Mouse (Mus musculus) frontal cortex, postnatal 10 days (tissue): ENCODE data around the gene Slc9a3r2.
"Not testable (repeated sequence)": the region's sequence is repeated elsewhere in the genome, so short reads cannot be mapped to it uniquely, and the experiment has no call there.

ENCODE experiments used
- DNase-seq, 2 experiments: peaks; one replicate each; pipeline ENCODE4 v3.0.0; 2022; ENCODE audit warnings: low spot score in 2 of 2, mixed read lengths in 1 of 2

The Slc9a3r2 gene

DNA sequence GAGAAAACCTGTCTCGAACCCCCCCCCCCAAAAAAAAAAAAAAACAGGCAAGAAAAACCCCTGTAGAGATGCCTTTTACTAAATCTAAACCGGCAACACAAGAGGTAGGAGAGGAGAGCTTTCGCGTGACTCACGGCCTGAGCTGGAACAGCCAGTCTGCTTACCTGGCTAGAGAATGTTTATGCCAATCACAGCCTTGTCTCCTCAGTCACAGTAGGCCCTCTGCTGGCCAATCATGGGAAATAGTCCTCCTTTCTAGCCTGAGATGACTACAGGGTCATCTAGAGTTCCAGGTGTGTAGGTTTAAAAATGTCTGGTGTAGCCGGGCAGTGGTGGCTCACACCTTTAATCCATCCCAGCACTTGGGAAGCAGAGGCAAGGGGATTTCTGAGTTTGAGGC lies 17.3 kb upstream of the Slc9a3r2 start:
- no peak for DNase-seq

DNA sequence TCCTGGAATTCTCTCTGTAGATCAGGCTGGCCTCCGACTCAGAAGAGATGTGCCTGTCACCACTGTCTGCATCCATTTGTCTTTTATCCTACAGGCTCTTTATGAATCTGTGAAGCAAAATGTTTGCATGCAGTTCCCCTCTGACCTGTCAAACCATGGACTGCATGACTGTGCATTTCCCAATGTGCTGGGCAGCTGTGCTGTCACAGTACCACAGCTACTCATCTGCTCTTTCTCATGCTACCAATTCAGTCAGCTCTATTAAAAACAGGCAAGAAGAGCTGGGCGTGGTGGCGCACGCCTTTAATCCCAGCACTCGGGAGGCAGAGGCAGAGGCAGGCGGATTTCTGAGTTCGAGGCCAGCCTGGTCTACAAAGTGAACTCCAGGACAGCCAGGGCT lies 16.9 kb upstream of the Slc9a3r2 start:
- not testable (repeated sequence) for DNase-seq

DNA sequence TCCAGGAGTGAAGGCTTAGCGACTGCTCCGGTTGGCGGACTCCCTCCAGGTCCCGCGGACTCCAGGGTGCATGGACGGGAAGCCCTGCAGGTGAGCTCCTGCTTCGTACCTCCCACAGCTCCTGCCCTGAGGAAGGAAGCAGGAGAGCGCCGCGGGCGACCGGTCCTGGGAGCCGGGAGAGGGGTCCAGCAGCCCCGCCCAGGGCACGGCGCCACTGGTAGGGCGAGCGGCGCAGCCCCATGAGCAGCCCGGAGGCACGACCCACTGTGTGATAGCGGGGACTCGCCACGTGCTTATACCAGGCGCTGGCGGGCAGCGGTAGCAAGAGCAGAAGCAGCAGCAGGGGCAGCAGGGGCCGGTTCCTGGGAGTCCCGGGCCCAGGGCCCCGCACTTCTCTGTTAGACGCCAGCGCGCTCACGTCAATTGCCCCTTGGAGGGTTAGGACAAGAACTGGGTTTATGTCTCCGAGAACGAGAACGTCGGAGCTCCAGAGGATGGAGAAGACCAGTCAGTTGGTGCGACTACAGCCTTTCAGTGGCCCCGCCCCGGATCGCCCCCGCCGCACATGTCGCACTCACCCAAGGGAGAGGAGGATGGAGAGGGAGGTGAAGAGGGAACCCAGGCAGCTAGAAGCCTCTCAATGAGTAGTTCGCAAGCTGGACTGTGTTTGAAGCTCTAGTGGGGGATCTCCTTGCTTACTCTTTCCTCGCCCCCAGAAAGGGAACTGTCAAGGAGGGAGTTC lies 8.1 kb upstream of the Slc9a3r2 start, which contains the start of gene Npw:
Npw (minus strand) TSS at position 441 of the 742 bp plus-strand sequence.
- no peak for DNase-seq

DNA sequence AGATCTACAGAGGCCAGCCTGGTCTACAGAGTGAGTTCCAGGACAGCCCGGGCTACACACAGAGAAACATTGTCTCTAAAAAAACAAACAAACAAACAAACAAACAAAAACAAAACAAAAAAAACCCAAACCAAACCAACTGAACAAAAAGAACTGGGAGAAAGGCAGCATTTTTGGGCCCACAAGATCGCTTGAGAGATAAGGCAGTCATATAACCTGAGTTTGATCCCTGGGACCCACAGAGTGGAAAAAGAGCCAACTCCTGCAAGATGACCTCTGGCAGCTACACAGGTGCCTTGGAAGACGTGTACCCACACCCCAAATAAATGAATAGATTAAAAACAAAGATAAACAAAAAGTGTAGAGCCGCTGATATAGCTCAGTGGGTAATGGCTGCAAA lies 4.8 kb upstream of the Slc9a3r2 start:
- no peak for DNase-seq

DNA sequence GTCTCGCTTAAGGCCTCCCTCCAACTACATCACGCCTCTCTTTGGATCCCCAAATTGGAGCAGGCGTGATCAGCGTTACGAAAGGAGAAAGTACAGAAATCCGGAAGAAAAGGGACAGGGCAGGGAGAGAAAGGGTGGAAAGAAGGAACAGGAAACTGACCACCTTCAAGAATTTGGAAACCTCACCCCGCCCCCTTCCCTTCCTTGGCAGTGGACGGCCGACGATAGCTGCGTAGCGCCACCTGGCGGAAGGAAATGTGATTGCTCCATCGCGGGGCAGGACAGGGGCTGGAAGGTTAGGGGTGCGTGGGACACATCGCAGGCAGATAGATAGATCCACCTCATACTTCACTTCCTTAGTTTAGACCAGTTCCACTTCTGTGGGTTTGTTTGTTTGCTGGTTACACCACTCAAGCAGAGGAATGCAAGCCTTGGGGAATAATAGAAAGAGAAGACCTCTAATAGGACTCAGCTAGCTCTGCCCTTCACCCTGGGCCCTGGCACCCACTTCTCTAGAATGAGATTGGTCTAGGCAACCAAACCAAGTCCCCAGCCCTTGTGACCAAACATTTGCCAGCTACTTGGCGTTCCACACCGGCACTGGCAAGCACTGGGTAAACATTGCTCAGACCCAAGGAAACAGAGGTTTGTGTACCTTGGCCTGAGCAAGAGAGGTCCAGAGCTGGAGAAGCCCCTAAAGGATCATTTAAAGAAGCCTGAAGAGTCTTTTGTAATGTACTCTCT lies 4.0 kb upstream of the Slc9a3r2 start:
- peak in 1 of 2 experiments; percentile 56 for DNase-seq

DNA sequence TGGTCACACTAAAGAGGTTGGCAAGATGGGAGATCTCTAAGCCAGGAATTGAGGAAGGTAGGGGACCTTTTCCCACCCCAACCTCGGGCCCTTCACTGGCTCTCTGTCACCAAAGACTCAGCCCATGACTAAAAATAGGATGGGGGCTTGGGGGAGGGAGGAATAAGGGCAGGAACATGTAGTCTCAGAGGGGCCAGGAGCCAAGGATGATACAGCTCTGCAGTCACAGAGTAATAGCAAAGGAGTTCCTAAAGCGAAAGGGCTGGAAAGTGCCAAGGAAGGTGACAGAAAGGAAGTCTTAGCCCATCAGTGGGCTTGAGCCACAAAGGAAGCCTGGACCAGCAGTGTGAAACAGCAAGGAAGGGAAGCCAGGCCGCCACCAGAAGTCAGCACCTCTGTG lies 1.7 kb upstream of the Slc9a3r2 start:
- DNase-seq, result no peak

DNA sequence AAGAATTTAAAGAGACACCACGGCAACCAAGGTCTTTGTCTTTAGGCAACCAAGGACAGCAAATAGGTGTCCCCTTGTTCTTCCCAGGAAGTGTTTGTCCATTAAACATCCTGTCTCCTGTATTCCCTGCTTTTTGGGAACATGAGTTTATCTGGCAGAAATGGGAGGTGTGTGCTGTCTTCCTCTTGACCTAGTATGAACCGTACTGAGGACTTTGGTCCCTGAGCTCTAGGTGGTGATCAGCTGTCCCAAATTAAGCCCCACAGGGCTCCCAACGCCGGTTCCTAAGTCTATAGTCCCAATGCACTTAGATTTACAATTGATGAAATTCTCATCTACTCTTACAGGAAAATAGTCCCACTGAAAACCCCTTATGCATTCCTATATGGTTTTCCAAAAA lies 639 bp upstream of the Slc9a3r2 start:
- DNase-seq, result no peak

DNA sequence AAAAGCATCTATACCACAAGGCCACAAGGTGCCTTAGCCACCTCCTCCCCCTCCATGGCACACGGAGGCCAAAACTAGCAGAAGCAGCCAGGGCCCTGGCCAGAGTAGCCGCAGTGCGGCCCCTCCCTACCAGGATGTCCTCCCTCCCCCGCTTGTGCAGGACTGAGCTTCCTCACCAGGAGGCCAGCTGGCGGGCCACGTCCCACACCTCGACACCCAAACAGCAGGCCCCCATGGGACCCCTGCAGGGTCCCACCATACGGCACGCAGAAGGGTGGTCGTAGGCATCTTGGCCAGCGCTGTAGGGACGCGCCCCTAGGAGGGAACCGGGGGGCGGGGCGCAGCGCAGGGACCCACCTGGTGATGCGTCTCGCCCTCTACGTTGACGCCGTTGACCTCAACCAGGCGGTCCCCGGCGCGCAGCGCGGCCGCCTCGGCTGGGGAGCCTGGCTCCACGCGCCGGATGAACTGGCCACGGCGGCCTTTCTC lies 502 bp downstream of the Slc9a3r2 start:
- DNase-seq, result no peak

DNA sequence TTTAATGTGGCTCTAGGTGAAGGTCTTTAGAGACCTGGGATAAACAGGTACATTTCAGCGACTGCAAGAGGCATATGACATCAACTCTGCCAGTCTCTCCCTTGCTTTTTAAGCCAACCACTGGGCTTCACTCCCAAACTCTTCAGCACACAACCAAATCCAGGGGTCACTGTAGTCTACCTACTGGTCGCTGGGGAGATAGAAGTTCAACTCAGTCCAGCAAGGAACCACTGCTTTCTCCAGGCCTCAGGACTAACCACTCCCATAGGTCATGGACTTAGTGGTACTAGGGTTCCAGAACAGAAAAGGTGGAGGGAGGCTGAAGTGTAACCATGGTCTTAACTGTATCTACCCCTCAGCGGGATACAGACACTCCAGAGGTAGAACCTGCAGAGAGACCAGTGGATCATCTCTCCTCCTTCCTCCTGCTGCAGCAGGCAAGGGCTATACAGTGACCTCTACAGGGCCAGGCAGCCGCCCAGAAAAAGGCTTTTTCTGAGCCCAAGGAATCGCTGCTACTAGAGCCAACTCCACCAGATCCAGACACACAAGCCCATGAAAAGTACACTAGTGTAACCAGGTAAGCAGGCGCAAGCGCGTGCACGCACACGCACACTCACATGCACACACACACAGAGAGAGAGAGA lies 1.3 kb downstream of the Slc9a3r2 start:
- DNase-seq, result no peak

DNA sequence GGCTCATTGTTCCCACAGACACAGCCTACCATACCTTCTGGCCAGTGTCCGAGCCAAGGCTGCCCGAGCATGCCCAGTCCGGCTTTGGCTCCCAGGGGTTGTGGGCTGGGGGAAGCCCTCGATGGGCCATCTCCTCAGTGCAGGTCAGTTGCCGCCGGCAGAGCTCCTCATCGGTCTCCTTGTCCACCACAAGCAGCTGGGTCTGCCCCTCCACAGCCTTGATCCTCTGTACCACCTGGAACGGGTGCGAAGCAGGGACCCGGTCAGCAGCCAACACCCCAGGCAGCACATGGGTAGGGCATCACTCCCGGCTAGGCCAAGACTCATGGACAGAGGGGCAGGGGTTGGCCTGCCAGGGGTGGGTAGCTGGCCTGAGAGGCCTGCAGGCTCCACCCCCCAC lies 2.6 kb downstream of the Slc9a3r2 start:
- no peak for DNase-seq

DNA sequence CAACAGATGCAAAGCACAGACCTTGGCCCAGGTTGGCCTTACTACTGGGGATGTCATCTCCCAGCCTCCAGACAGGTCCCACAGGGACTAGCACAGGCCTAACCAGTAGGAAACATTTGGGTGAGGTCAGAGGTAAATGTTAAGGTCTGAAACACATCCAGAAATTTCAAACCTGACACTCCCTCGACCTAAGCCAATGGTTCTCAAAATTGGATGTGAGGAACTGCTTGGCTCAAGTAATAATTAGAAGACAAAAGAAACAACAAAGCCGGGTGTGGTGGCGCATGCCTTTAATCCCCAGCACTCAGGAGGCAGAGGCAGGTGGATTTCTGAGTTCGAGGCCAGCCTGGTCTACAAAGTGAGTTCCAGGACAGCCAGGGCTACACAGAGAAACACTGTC lies 3.7 kb downstream of the Slc9a3r2 start:
- DNase-seq, result no peak

DNA sequence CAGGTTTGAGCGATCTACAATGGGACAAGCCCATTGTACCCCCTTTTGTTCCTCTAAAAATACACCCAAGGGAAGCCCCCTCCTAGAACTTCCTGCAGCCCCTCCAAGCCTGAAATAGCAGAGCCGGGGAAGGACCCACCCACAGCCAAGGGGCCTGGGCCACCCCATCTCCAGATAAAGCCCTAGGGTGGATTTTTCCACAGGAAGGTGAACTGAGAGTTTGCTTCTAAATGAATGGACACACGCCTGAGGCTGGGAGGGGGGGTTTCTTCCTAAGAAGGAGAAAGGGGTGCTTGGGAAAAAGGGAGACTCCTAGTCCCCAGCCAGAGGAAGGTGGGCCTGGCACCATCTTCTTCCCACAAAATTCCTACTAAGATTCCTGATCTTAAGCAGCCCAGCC lies 4.2 kb downstream of the Slc9a3r2 start:
- DNase-seq, result no peak

DNA sequence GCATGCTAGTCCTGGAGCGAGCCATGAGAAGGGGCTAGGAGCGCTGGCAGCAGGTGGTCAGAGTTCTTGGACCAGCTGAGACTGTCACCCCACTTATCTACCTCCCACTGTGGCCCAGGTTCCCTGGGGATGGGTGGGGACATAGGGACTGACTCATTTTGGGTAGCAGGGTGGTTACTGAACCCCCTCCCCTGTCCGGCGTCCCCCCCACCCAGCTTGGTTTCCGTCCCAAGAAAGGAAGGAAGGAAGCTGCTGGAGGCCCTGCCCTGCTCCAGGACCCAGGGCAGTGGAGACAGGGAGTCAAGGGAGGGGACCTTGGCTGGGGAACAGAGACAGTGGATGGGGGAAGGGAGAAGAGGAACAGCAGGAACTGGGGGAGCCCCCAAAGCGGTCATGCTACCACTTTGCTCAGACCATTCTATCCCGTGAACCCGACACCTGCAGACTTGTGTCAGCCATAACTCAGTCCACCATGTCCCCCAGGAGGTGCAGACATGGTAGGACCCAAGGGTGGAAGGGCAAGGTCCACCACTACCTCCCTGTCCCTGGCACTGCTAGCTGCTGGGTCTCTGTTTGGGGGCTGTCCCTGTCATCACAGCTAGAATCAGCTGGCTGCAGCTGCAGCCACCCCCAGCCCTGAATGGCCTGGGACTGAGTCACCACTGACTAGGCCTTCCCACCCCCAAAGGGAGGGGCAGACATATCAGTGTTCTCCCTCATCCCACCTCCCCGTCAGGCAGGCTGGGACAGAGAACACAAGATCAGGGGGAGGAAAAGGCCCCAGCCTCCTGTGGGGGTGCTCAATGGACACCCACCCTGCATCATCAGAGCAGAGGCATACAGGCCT lies 5.0 kb downstream of the Slc9a3r2 start:
- DNase-seq, result no peak

DNA sequence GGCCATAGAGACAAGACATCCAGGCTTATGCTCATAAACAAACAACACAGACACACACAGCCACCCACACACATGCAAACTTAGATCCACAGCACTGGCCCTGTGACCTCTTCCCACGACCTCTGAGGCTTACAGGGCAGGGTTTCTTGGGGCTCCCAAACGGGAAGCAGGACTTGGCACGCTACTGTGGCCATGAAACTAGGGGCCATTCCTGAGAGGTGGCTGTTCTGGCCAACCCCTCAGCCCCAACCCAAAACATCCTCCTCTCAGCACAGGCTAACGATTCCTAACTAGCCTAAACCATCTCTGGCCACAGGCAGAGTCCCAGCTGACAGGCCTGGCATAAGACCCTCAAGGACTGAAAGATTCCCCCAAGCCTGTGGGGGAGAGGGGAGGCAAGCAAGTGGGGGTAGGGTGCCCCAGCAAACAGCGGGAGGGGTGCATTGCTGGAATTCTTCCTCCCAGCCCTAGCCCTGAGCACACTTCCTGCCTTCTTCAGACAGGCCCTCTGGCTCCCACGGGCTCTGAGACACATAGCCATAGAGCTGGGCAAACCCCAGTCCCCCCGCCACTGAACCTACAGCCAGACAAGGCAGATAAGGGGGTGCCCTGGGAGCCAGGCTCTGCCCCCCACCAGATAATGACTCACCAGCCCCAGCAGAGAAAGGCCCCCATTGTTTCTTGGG lies 6.0 kb downstream of the Slc9a3r2 start:
- DNase-seq, result no peak

DNA sequence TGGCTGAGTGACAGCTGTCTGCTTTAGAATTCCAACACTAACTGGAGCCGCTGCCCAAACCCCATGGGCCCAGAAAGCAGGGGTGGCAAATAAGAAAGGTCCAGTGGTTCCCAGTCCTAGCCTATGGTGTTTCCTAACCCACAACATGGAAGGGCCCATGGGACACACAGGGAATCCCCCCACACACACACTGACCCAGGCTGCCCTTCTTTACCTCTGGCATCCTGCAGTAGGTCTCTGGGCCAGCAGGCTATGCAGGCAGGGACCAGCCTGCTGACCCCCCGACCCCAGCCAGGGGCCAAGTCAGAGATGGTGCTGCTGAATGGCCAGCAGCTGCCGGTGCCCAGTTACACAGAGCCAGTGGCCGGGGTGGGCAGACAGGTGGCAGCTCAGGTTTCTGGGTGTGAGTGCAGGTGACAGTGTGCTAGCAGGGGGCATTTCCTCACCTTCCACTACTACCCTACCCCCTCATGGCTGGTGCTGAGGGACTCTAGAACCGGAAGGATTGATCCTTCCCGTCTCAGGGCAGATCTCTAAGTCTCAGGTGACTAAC lies 7.3 kb downstream of the Slc9a3r2 start:
- no peak for DNase-seq

DNA sequence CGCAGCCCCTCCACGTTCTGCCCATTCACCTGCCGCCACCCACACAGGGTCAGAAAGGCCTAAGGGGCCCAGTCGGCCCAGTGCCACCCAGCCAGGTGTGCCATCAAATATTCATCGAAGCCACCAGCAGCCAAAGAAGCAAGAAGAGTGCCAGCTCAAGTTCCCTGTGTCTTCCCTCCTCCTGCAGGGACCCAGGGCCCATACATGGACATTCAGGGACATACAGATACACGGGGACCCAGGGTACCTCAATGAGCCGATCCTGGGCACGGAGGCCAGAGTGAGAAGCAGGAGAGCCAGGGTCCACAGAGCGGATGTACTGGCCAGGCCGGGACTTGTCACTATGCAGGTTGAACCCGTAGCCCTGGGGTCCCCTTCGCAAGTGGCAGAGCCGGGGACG lies 8.2 kb downstream of the Slc9a3r2 start:
- DNase-seq, result no peak

DNA sequence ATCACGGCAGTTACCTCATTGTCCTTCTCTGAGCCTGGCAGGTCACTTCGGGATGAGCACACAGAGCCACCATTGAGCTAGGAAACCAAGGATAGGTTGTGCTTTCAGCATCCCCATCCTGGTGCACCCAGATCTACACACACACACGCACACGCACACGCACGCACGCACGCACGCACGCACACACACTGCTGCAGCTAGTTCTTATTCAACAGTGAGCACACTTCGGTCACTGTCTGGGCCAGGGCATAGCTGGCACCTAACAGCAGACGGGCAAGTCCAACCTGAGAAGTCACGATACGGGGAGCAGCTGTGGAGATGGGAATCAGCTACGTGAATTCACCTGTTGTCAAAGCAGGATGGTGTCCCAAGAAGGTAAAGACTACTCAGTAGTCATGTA lies 9.5 kb downstream of the Slc9a3r2 start:
- DNase-seq, result no peak

DNA sequence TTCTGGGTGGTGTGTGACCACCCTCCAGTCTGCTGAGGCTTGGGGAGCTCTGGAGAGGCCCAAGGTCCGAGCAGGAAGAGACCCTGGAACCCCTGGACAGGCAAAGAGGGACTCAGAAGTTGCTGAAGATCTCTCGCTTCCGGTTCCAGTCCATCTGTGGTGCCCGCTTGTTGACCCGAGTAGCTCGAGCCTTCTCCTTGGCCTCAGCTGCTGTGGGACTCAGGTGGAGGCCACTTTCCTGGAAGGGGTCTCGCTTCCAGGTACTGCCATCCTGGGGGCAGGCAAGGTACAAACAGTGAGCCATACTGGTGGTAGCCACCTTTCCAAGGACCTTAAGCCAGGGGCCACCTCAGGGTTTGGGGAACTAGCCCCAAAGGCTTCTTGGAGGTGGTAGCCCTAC lies 10.0 kb downstream of the Slc9a3r2 start:
- no peak for DNase-seq

DNA sequence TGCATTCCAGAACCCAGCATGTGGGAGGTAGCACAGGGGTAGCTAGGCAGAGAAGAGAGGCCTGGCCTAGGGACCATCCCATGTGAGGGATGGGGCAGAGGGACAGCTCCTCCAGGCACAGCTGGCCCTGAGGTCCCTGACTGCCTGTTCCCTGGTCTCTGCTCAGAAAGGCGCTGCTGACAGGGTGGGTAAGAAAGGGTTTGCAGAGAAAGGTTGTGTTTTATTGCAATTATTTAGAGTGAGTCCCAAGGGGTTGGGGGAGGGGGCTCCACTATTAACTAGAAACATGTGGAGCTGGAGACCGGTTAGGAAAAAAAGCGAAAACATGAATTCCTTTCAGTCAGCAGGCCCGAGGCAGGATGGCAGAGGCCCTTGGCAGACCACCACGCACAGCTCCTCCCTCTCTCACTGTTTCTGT lies 10.5 kb downstream of the Slc9a3r2 start:
- DNase-seq, result no peak

DNA sequence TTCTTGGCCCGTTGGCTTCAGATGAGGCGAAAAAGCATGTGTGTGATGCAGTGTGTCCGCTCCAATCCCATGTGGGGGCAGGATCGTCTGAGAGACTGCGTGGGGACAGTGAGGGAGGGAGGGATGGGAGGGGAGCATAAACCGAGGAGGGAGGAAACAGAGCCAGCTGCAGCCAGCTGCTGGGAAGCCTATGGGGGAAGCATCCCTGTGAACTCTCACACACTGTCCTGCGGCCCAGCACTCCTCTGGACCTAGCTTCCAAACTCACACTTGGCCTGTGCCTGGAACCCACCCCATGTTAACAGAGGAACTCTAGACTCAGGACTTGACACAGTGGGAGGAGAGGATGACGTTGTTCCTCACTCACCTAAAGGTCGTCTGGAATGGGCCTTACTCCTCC lies 11.3 kb downstream of the Slc9a3r2 start:
- DNase-seq, result no peak

DNA sequence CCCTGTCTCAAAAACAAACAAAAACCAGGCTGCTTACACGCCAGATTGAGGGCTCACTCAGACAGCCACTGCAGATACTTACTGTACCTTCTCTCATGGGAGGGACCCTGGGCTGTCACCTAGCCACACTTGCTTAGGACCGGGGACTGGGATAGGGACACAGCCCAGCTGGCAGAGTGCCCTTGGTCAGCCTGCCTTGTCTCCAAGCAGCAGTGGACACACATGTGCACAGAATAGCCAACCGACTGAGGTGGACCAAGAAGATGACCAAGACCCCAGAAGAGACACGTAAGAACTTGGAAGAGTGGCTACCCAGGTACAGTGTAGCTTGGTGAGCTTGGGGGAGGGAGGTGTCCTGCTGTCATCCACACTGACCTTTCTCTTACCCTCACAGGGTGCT lies 11.9 kb downstream of the Slc9a3r2 start:
- DNase-seq, result no peak
